In the genomic region with DNA sequence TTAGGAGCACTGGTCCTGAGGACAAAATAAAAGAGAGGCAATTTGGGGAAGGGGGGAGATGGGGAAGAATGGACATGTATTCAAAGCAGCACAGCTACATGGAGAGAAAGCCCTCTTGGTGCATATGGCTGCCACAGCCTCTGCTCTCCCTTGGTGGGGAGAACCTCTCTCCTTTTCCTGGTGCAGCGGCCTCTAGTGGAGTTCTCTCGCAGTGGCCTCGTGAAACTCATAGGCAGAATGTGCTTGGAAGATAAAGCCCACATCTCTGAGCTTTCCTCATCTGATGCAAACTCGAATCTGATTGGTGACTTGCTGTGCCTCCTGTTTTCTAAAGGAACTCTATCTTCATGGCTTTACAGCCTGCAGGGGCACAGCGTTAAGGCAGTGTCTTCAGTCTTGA, we compare ENCODE assay signal across 8 mouse cellular contexts. TPM values are rescaled to one million over a fixed set of nuclear protein-coding genes. Genes with fewer than 3 reads are reported as not detected.
A peak's percentile ranks its signal among the peaks of the same experiment; 100 is the strongest.
DNase-seq lines count a peak whose midpoint lies in the region; ATAC-seq and TF ChIP-seq lines count a peak whose summit lies in the region.

No protein-coding gene starts in this region.

- intact Hi-C loops in heart, adult 2 months (cut with DNase I): loop anchor here (2.0 kb wide), 1 partner anchor 55 kb away; a partner anchor contains a TSS
- intact Hi-C loops in heart, postnatal 25 days (cut with DNase I): no loop called here
- intact Hi-C loops in gastrocnemius, postnatal 36 days (cut with DNase I): loop anchor here (5.0 kb wide), 2 partner anchors 52 to 132 kb away; no protein-coding TSS in a partner anchor

- H3K9me3 ChIP-seq in G1E (replicated peaks): no peaks in the 10 kb centered on the region
- H3K9me3 ChIP-seq in midbrain, postnatal 0 days (ENCODE audit: low read length): no peaks in the 10 kb centered on the region

- no peak overlapping the region for H3K4me2 ChIP-seq in midbrain, postnatal 0 days (ENCODE audit: low read depth, low read length, poor library complexity, severe bottlenecking)

- TF ChIP-seq CTCF in heart, adult 2 months (IDR thresholded peaks at IDR 0.05): peak; percentile 84
- TF ChIP-seq CTCF in G1E (IDR thresholded peaks at IDR 0.05; ENCODE audit: low read depth, low read length): peak; percentile 64; the same call in 1 of the 2 replicates
- TF ChIP-seq CTCF in midbrain, postnatal 0 days (IDR thresholded peaks at IDR 0.05): peak; percentile 73

- no peaks in the 10 kb centered on the region for H3K4me1 ChIP-seq in heart, adult 2 months (ENCODE audit: control insufficient read depth, insufficient read depth, low read length)
- H3K4me1 ChIP-seq in G1E (ENCODE audit: insufficient read depth, low read depth, low read length): no peaks in the 10 kb centered on the region; the same call in 1 of the 2 replicates
- H3K4me1 ChIP-seq in midbrain, postnatal 0 days (ENCODE audit: insufficient read depth, low read length): no peaks in the 10 kb centered on the region

- no peak overlapping the region for H3K9ac ChIP-seq in heart, adult 2 months (ENCODE audit: low read depth, low read length)
- H3K9ac ChIP-seq in midbrain, postnatal 0 days (replicated peaks; ENCODE audit: low read length, poor library complexity, severe bottlenecking): no peak overlapping the region

- no peaks in the 10 kb centered on the region for H3K36me3 ChIP-seq in heart, adult 2 months (ENCODE audit: control insufficient read depth, insufficient read depth, low read length)
- no peaks in the 10 kb centered on the region for H3K36me3 ChIP-seq in G1E (replicated peaks)
- no peaks in the 10 kb centered on the region for H3K36me3 ChIP-seq in midbrain, postnatal 0 days (ENCODE audit: insufficient read depth, low read length)

- no peaks in the 10 kb centered on the region for H3K27me3 ChIP-seq in heart, adult 2 months (ENCODE audit: control insufficient read depth, insufficient read depth, low read length)
- peaks cover 39% of the 10 kb centered on the region for H3K27me3 ChIP-seq in G1E (ENCODE audit: insufficient read depth, low read length)
- H3K27me3 ChIP-seq in midbrain, postnatal 0 days (ENCODE audit: insufficient read depth, low read length): no peaks in the 10 kb centered on the region

- no peaks in the 10 kb centered on the region for H3K79me2 ChIP-seq in heart, adult 2 months (replicated peaks; ENCODE audit: control insufficient read depth, insufficient read depth, low read length)

- no peak for TF ChIP-seq POLR2A in heart, adult 2 months (IDR thresholded peaks at IDR 0.05; ENCODE audit: insufficient read depth, low read depth, low read length)

- DNase-seq in heart, adult 2 months: peak; percentile 28 to 54
- DNase-seq in heart, postnatal 25 days (ENCODE audit: low spot score): no peak
- DNase-seq in G1E (ENCODE audit: low spot score): peak; percentile 61
- peak; percentile 78 to 81 for DNase-seq in cerebellum, postnatal 10 days
- DNase-seq in gastrocnemius, postnatal 36 days: peak; percentile 33 to 40
- DNase-seq in left cerebral cortex, adult 8-10 months (ENCODE audit: low spot score in 2 of 2): peak; percentile 28 to 43
- DNase-seq in midbrain, postnatal 0 days (ENCODE audit: low spot score): peak; percentile 65
- DNase-seq in telencephalon, adult 2 months (ENCODE audit: low read depth, low spot score): peak; percentile 18

- no peak for ATAC-seq in G1E (ENCODE audit: extremely low read depth, insufficient number of reproducible peaks, low FRiP score, poor library complexity, severe bottlenecking)
- ATAC-seq in midbrain, postnatal 0 days (ENCODE audit: low FRiP score): no peak

- no peak overlapping the region for H3K4me3 ChIP-seq in heart, adult 2 months
- H3K4me3 ChIP-seq in G1E (ENCODE audit: low read depth, low read length): no peak overlapping the region
- no peak overlapping the region for H3K4me3 ChIP-seq in midbrain, postnatal 0 days (ENCODE audit: low read depth, low read length)

- no peak overlapping the region for H3K27ac ChIP-seq in heart, adult 2 months
- no peak overlapping the region for H3K27ac ChIP-seq in midbrain, postnatal 0 days (ENCODE audit: low read depth, low read length)

- no peak for TF ChIP-seq EP300 in heart, adult 2 months (IDR thresholded peaks at IDR 0.05; ENCODE audit: insufficient read depth, low read depth, low read length)

- 7% methylated on average over 5 of the region's 5 CpGs for WGBS in heart, adult 2 months
- 5% methylated on average over 5 of the region's 5 CpGs for WGBS in midbrain, postnatal 0 days

RNA-seq across cellular contexts. Expression of a gene that starts 19.1 kb away (rescaled TPM):
- total RNA-seq in heart, adult 2 months (2021): 100 to 1,000 TPM in 1 of 2 experiments, 10 to 100 TPM in 1; 97.5 to 102 TPM
- 95.1 and 125 TPM in 2 replicates for polyA plus RNA-seq in heart, adult 2 months (2012; rRNA removed)
- total RNA-seq in heart, postnatal 25 days (2021): 10 to 100 TPM; 85.1 to 94.2 TPM
- total RNA-seq in G1E (2014; fragmentation: Nextera tagmentation): 197 and 213 TPM in 2 replicates
- total RNA-seq in G1E (2017): 156 and 189 TPM in 2 replicates
- 99.6 and 110 TPM in 2 replicates for polyA plus RNA-seq in G1E (2012)
- 10 to 100 TPM; 72.9 to 74.8 TPM for total RNA-seq in gastrocnemius, postnatal 36 days (2021)
- total RNA-seq in left cerebral cortex, adult 8-10 months (2022): 100 to 1,000 TPM; 141 to 150 (median 144) TPM
- 233 and 242 TPM in 2 replicates for total RNA-seq in midbrain, postnatal 0 days (2014; rRNA removed)
- 193 and 204 TPM in 2 replicates for polyA plus RNA-seq in midbrain, postnatal 0 days (2015; fragmentation: Nextera tagmentation; extraction: Ambion mirVana)

RNA-seq across cellular contexts. Expression of a gene that starts 19.6 kb away (rescaled TPM):
- total RNA-seq in heart, adult 2 months (2021): under 1 TPM; 0.18 to 0.21 TPM
- polyA plus RNA-seq in heart, adult 2 months (2012; rRNA removed): 0.08 and 0.26 TPM in 2 replicates
- total RNA-seq in heart, postnatal 25 days (2021): not detected
- 1.4 and 2.0 TPM in 2 replicates for total RNA-seq in G1E (2014; fragmentation: Nextera tagmentation)
- 0.66 and 1.2 TPM in 2 replicates for total RNA-seq in G1E (2017)
- 0.37 and 0.51 TPM in 2 replicates for polyA plus RNA-seq in G1E (2012)
- 1 to 10 TPM in 1 of 2 experiments, under 1 TPM in 1; 0.72 to 1.2 TPM for total RNA-seq in gastrocnemius, postnatal 36 days (2021)
- total RNA-seq in left cerebral cortex, adult 8-10 months (2022): 1 to 10 TPM; 1.1 to 1.6 (median 1.4) TPM
- total RNA-seq in midbrain, postnatal 0 days (2014; rRNA removed): 0.09 and 0.66 TPM in 2 replicates
- 0.44 and 0.47 TPM in 2 replicates for polyA plus RNA-seq in midbrain, postnatal 0 days (2015; fragmentation: Nextera tagmentation; extraction: Ambion mirVana)

RNA-seq across cellular contexts. Expression of a gene that starts 55.4 kb away (rescaled TPM):
- 1 to 10 TPM; 2.0 to 2.1 TPM for total RNA-seq in heart, adult 2 months (2021)
- 0.84 and 1.7 TPM in 2 replicates for polyA plus RNA-seq in heart, adult 2 months (2012; rRNA removed)
- total RNA-seq in heart, postnatal 25 days (2021): 1 to 10 TPM; 2.3 to 2.5 TPM
- total RNA-seq in G1E (2014; fragmentation: Nextera tagmentation) (96.7 and 97.4 TPM in 2 replicates), G1E (2017) (74.1 and 88.2 TPM in 2 replicates)
- polyA plus RNA-seq in G1E (2012): 10.9 and 11.1 TPM in 2 replicates
- 1 to 10 TPM; 1.6 to 2.2 TPM for total RNA-seq in gastrocnemius, postnatal 36 days (2021)
- 1 to 10 TPM; 1.5 to 2.2 (median 1.9) TPM for total RNA-seq in left cerebral cortex, adult 8-10 months (2022)
- 6.7 and 8.0 TPM in 2 replicates for total RNA-seq in midbrain, postnatal 0 days (2014; rRNA removed)
- 3.1 and 3.8 TPM in 2 replicates for polyA plus RNA-seq in midbrain, postnatal 0 days (2015; fragmentation: Nextera tagmentation; extraction: Ambion mirVana)
